Mouse (Mus musculus) cortical plate, adult 2 months (tissue): ENCODE results near the gene Ephb2.

Experiments used
- CTCF ChIP-seq: fragments of 200-500 bp; IDR thresholded peaks from 2 replicates; pipeline ENCODE4 v1.5.1; 2011; ENCODE audit warnings: mild to moderate bottlenecking, control low read depth, low read length; ENCODE audit not compliant: insufficient read depth; ENCODE audit errors: extremely low read depth
- POLR2A ChIP-seq: fragments of 200-500 bp; IDR thresholded peaks from 2 replicates; pipeline ENCODE4 v1.6.1; 2011; ENCODE audit warnings: mild to moderate bottlenecking, low read length, control low read depth; ENCODE audit not compliant: insufficient read depth; ENCODE audit errors: extremely low read depth

DNA sequence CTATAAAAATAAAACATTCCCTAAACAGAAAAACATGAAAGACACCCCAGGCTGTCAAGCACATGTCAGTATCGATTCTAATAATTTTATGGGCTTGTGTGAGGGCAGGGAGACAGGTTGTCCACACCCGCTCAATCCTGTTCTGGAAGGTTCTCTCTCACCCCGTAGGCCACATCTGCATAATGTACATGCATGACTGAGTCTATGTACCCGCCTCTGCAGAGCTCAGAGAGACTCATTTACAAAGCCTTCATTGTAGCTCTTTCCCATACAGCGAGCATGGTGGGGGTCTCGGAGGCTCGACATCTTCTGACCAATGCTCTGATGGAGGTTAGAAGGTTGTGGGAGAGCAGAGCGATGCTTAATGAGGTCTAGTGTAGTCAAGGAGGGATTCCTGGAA, 108.8 kb downstream of the Ephb2 start:
- TF ChIP-seq POLR2A (no peak), CTCF (no peak)
